Mouse (Mus musculus) liver, embryonic 14.5 days (tissue): Measurements from ENCODE around the gene Olfr412. TPM values are rescaled to one million over a fixed set of nuclear protein-coding genes. Genes with fewer than 3 reads are reported as not detected.

Experiments
- ATAC-seq: fragments of 200-750 bp; cut with Nextera tagmentation; 2 replicates; pipeline ENCODE4 v1.8.0; 2017; ENCODE audit warnings: moderate number of reproducible peaks, mild to moderate bottlenecking, moderate library complexity; ENCODE audit not compliant: insufficient read depth
- DNase-seq, 3 experiments: peaks; one replicate each; pipeline ENCODE4 v3.0.0-alpha.2; 2012 to 2013; ENCODE audit warnings: low read depth in 3 of 3, low spot score in 3 of 3
- H3K27ac ChIP-seq: fragments of 300-500 bp; sonication (generic); 2 replicates; pipeline ENCODE4 v1.5.1; 2014; ENCODE audit warnings: moderate library complexity, mild to moderate bottlenecking, control low read depth, inconsistent platforms
- H3K27me3 ChIP-seq: fragments of 300-500 bp; sonication (generic); 2 replicates; pipeline ENCODE4 v1.6.1; 2014; ENCODE audit warnings: mild to moderate bottlenecking, low read length, moderate library complexity; ENCODE audit not compliant: control insufficient read depth, insufficient read depth
- H3K36me3 ChIP-seq: fragments of 300-500 bp; sonication (generic); replicated peaks from 2 replicates; pipeline ENCODE4 v1.6.1; 2014; ENCODE audit warnings: low read depth; ENCODE audit not compliant: control insufficient read depth, insufficient read depth
- H3K4me1 ChIP-seq, 2 experiments: fragments of 200-500 bp in 1 of 2; fragments of 300-500 bp in 1 of 2; sonication (generic) in 1 of 2; replicated peaks; 2 replicates each; pipeline ENCODE4 v1.6.1; 2012 to 2014; ENCODE audit warnings: antibody characterized with exemption in 1 of 2, inconsistent platforms in 1 of 2, low read length in 1 of 2; ENCODE audit not compliant: control insufficient read depth in 2 of 2, insufficient read depth in 2 of 2
- H3K4me2 ChIP-seq: fragments of 300-500 bp; sonication (generic); 2 replicates; pipeline ENCODE4 v1.6.1; 2014; ENCODE audit warnings: low read depth, mild to moderate bottlenecking, control low read depth, moderate library complexity
- H3K4me3 ChIP-seq, 2 experiments: fragments of 200-500 bp in 1 of 2; fragments of 300-500 bp in 1 of 2; sonication (generic) in 1 of 2; 2 replicates each; pipeline ENCODE4 v1.5.1; 2012 to 2014; ENCODE audit warnings: low read depth in 2 of 2, low read length in 2 of 2, mild to moderate bottlenecking in 2 of 2, control low read depth in 1 of 2, inconsistent platforms in 1 of 2, moderate library complexity in 1 of 2; ENCODE audit not compliant: insufficient read depth in 1 of 2
- H3K9ac ChIP-seq: fragments of 300-500 bp; sonication (generic); replicated peaks from 2 replicates; pipeline ENCODE4 v1.6.1; 2014; ENCODE audit warnings: mild to moderate bottlenecking, control low read depth, moderate library complexity
- H3K9me3 ChIP-seq: fragments of 300-500 bp; sonication (generic); 2 replicates; pipeline ENCODE4 v1.6.1; 2016; ENCODE audit warnings: low read length, mixed read lengths; ENCODE audit not compliant: control insufficient read depth
- CTCF ChIP-seq: IDR thresholded peaks from 2 replicates; pipeline ENCODE4 v1.5.1; 2016; ENCODE audit warnings: antibody characterized with exemption, low read depth, control low read depth
- EP300 ChIP-seq: IDR thresholded peaks from 2 replicates; pipeline ENCODE4 v1.6.1; 2016; ENCODE audit warnings: antibody characterized with exemption, low read depth
- whole genome bisulfite sequencing: fragments of 180-500 bp; shearing (Covaris S2); extraction: QIAGEN DNeasy Blood & Tissue Kit; methylation state at CpG from one replicate; pipeline ENCODE4 v1.1.7; 2014; ENCODE audit not compliant: insufficient replicate concordance; 5-methylcytosine and 5-hydroxymethylcytosine counted together
- polyA plus RNA-seq, 2 experiments: library from polyadenylated mRNA; depleted of rRNA in 1 of 2; stranded (reverse) in 1 of 2; unstranded in 1 of 2; fragments of >200 nt; fragmentation: Nextera tagmentation in 1 of 2; extraction: Ambion mirVana in 1 of 2; gene quantifications; 2 replicates each; pipeline versions ENCODE4 v1.2.1 to v1.2.3; 2012 to 2014

Olfr412 gene
- polyA plus RNA-seq, 2 experiments = not detected

- no peaks in the 10 kb centered on the region for H3K36me3 ChIP-seq
- H3K4me3 ChIP-seq = no peak overlapping the region
- TF ChIP-seq CTCF = no peak
- TF ChIP-seq EP300 = no peak
- no peak overlapping the region for H3K4me2 ChIP-seq
- ATAC-seq = no peak
- no peaks in the 10 kb centered on the region for H3K4me1 ChIP-seq
- 54% methylated on average over 3 of the region's 3 CpGs for WGBS
- no peak overlapping the region for H3K9ac ChIP-seq
- DNase-seq = no peak
- no peaks in the 10 kb centered on the region for H3K27me3 ChIP-seq
- H3K27ac ChIP-seq = no peak overlapping the region
- H3K9me3 ChIP-seq = no peaks in the 10 kb centered on the region
These were observed 50.1 kb downstream of the Olfr412 start for GRCm38 (mm10) chr11:74411943-74412342.

GRCm38 (mm10) chr11:74412462-74412861 is 50.6 kb downstream of the Olfr412 start:
- H3K4me3 ChIP-seq = no peak overlapping the region
- WGBS = 54% methylated on average over 3 of the region's 3 CpGs
- no peaks in the 10 kb centered on the region for H3K27me3 ChIP-seq
- no peaks in the 10 kb centered on the region for H3K4me1 ChIP-seq
- H3K36me3 ChIP-seq = no peaks in the 10 kb centered on the region
- ATAC-seq = no peak
- H3K9ac ChIP-seq = no peak overlapping the region
- H3K9me3 ChIP-seq = no peaks in the 10 kb centered on the region
- no peak overlapping the region for H3K27ac ChIP-seq
- DNase-seq = no peak
- no peak overlapping the region for H3K4me2 ChIP-seq
- TF ChIP-seq CTCF = no peak
- TF ChIP-seq EP300 = no peak

GRCm38 (mm10) chr11:74413449-74413972 is 51.6 kb downstream of the Olfr412 start:
- H3K27me3 ChIP-seq = no peaks in the 10 kb centered on the region
- ATAC-seq = no peak

GRCm38 (mm10) chr11:74414112-74414511 is 52.2 kb downstream of the Olfr412 start:
- Histone ChIP-seq H3K4me2 (no peak overlapping the region), H3K27ac (no peak overlapping the region), H3K9me3 (no peaks in the 10 kb centered on the region), H3K4me3 (no peak overlapping the region), H3K9ac (no peak overlapping the region), H3K4me1 (no peaks in the 10 kb centered on the region), H3K27me3 (no peaks in the 10 kb centered on the region), H3K36me3 (no peaks in the 10 kb centered on the region)
- DNase-seq (no peak), ATAC-seq (no peak)
- TF ChIP-seq CTCF (no peak), EP300 (no peak)
- WGBS = 49% methylated on average over 9 of the region's 9 CpGs

More at GRCm38 (mm10) chr11:74413449-74413972, 51.6 kb downstream of the Olfr412 start:
- Histone ChIP-seq H3K4me3 (no peak overlapping the region), H3K36me3 (no peaks in the 10 kb centered on the region), H3K4me2 (no peak overlapping the region), H3K4me1 (no peaks in the 10 kb centered on the region), H3K9me3 (no peaks in the 10 kb centered on the region), H3K27ac (no peak overlapping the region), H3K9ac (no peak overlapping the region)
- TF ChIP-seq EP300 (no peak), CTCF (no peak)
- no peak for DNase-seq
- WGBS = 47% methylated on average over 3 of the region's 3 CpGs

GRCm38 (mm10) chr11:74415736-74416135 is 53.9 kb downstream of the Olfr412 start:
- TF ChIP-seq CTCF (no peak), EP300 (no peak)
- 72% methylated on average over 12 of the region's 12 CpGs for WGBS
- Histone ChIP-seq H3K4me3 (no peak overlapping the region), H3K4me1 (no peaks in the 10 kb centered on the region), H3K27ac (no peak overlapping the region), H3K36me3 (no peaks in the 10 kb centered on the region), H3K4me2 (no peak overlapping the region), H3K27me3 (no peaks in the 10 kb centered on the region), H3K9ac (no peak overlapping the region), H3K9me3 (no peaks in the 10 kb centered on the region)
- no peak for ATAC-seq
- DNase-seq = no peak

Other genes with a start within 250 kb of the Olfr412 start
- not detected in 2 replicates for gene Olfr401, start 248.4 kb upstream of the Olfr412 start, polyA plus RNA-seq (2012; rRNA removed)
- gene Olfr401, start 248.4 kb upstream of the Olfr412 start, polyA plus RNA-seq (2014; fragmentation: Nextera tagmentation; extraction: Ambion mirVana) = not detected in 2 replicates
- not detected in 2 replicates for gene Olfr402, start 208.5 kb upstream of the Olfr412 start, polyA plus RNA-seq (2012; rRNA removed)
- not detected in 2 replicates for gene Olfr402, start 208.5 kb upstream of the Olfr412 start, polyA plus RNA-seq (2014; fragmentation: Nextera tagmentation; extraction: Ambion mirVana)
- gene Olfr403, start 175.8 kb upstream of the Olfr412 start, polyA plus RNA-seq (2012; rRNA removed) = not detected in 2 replicates
- not detected in 2 replicates for gene Olfr403, start 175.8 kb upstream of the Olfr412 start, polyA plus RNA-seq (2014; fragmentation: Nextera tagmentation; extraction: Ambion mirVana)
- gene Olfr43, start 150.7 kb upstream of the Olfr412 start, polyA plus RNA-seq (2012; rRNA removed) = not detected in 2 replicates
- gene Olfr43, start 150.7 kb upstream of the Olfr412 start, polyA plus RNA-seq (2014; fragmentation: Nextera tagmentation; extraction: Ambion mirVana) = not detected in 2 replicates
- gene Olfr406, start 102.3 kb upstream of the Olfr412 start, polyA plus RNA-seq (2012; rRNA removed) = not detected in 2 replicates
- not detected in 2 replicates for gene Olfr406, start 102.3 kb upstream of the Olfr412 start, polyA plus RNA-seq (2014; fragmentation: Nextera tagmentation; extraction: Ambion mirVana)
- not detected in 2 replicates for gene Olfr59, start 78.3 kb upstream of the Olfr412 start, polyA plus RNA-seq (2012; rRNA removed)
- gene Olfr59, start 78.3 kb upstream of the Olfr412 start, polyA plus RNA-seq (2014; fragmentation: Nextera tagmentation; extraction: Ambion mirVana) = not detected in 2 replicates
- not detected in 2 replicates for gene Olfr410, start 24.0 kb upstream of the Olfr412 start, polyA plus RNA-seq (2012; rRNA removed)
- not detected in 2 replicates for gene Olfr410, start 24.0 kb upstream of the Olfr412 start, polyA plus RNA-seq (2014; fragmentation: Nextera tagmentation; extraction: Ambion mirVana)
- gene Olfr411, start 9.4 kb upstream of the Olfr412 start, polyA plus RNA-seq (2012; rRNA removed) = not detected in 2 replicates
- not detected in 2 replicates for gene Olfr411, start 9.4 kb upstream of the Olfr412 start, polyA plus RNA-seq (2014; fragmentation: Nextera tagmentation; extraction: Ambion mirVana)
- gene Rap1gap2, start 248.8 kb downstream of the Olfr412 start, polyA plus RNA-seq (2012; rRNA removed) = 0.95 and 0.98 TPM in 2 replicates
- gene Rap1gap2, start 248.8 kb downstream of the Olfr412 start, polyA plus RNA-seq (2014; fragmentation: Nextera tagmentation; extraction: Ambion mirVana) = 0.56 and 0.71 TPM in 2 replicates